Mouse (Mus musculus) CH12.LX (cell line): ENCODE data around the gene Mgam.

Experiments used
- CTCF ChIP-seq, 2 experiments: IDR thresholded peaks in 1 of 2; conservative IDR thresholded peaks in 1 of 2; 2 replicates each; pipeline ENCODE4 v1.5.1; 2011 to 2012; ENCODE audit warnings: low read depth in 2 of 2, low read length in 2 of 2, improper control_type of control experiment in 1 of 2, inconsistent platforms in 1 of 2, mild to moderate bottlenecking in 1 of 2, moderate library complexity in 1 of 2
- JUND ChIP-seq: conservative IDR thresholded peaks from 2 replicates; pipeline ENCODE4 v1.6.1; 2011; ENCODE audit warnings: low read depth, low read length, improper control_type of control experiment
- MAX ChIP-seq: IDR thresholded peaks from 2 replicates; pipeline ENCODE4 v1.6.1; 2011; ENCODE audit warnings: low read length, improper control_type of control experiment
- POLR2A ChIP-seq: IDR thresholded peaks from 2 replicates; pipeline ENCODE4 v1.6.1; 2011; ENCODE audit warnings: low read depth, mild to moderate bottlenecking, improper control_type of control experiment, low read length
- USF1 ChIP-seq: IDR thresholded peaks from 2 replicates; pipeline ENCODE4 v1.6.1; 2014; ENCODE audit warnings: low read depth, mild to moderate bottlenecking, inconsistent platforms, low read length, improper control_type of control experiment

DNA sequence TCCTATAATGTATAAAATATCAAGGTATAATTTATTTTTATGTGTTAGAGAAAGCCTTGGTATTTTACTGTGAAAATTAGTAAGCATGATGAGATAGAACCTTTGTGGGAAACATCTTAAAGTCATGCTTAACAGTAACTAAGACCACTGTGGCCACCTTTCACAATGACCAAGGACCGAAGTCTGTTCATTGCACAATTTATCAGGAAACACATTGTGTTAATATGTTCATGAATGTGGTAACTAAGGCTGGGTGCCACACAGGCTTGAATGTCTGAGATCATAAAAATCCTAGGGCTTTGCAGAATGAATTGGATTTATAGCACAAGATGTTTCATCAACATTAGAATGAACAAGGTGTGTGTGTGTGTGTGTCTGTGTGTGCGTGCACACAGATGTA, 40.3 kb upstream of the Mgam start:
- no peak for TF ChIP-seq MAX
- no peak for TF ChIP-seq CTCF (conservative IDR thresholded peaks at IDR 0.05 in 1 of 2, IDR thresholded peaks at IDR 0.05 in 1 of 2; ENCODE audit: low read depth in 2 of 2, low read length in 2 of 2)
- no peak for TF ChIP-seq USF1
- no peak for TF ChIP-seq POLR2A
- TF ChIP-seq JUND: no peak
